Mouse (Mus musculus) midbrain, embryonic 14.5 days (tissue): ENCODE measurements at regions not wholly inside any gene's neighbourhood (a gene's known extent, or its start where the extent isn't known, plus 50 kb on each side); places are given as distances from the start of the nearest gene placed in this dataset.
A peak's percentile ranks its signal among the peaks of the same experiment; 100 is the strongest.

Experiments used
- ATAC-seq: fragments of 200-750 bp; cut with Nextera tagmentation; 2 replicates; pipeline ENCODE4 v1.8.0; 2017; ENCODE audit warnings: moderate number of reproducible peaks, moderate library complexity; ENCODE audit not compliant: low FRiP score, low TSS enrichment
- DNase-seq: peaks from one replicate; pipeline ENCODE4 v3.0.0-alpha.2; 2015
- H3K27ac ChIP-seq: fragments of 300-500 bp; sonication (generic); replicated peaks from 2 replicates; pipeline ENCODE4 v1.5.1; 2014; ENCODE audit warnings: mild to moderate bottlenecking, low read depth, low read length, moderate library complexity
- H3K27me3 ChIP-seq: fragments of 300-500 bp; sonication (generic); 2 replicates; pipeline ENCODE4 v1.6.1; 2014; ENCODE audit warnings: low read length, control low read depth, mixed read lengths; ENCODE audit not compliant: control insufficient read depth, insufficient read depth
- H3K36me3 ChIP-seq: fragments of 300-500 bp; sonication (generic); 2 replicates; pipeline ENCODE4 v1.6.1; 2014; ENCODE audit warnings: low read length, control low read depth; ENCODE audit not compliant: control insufficient read depth, insufficient read depth
- H3K4me1 ChIP-seq: fragments of 300-500 bp; sonication (generic); 2 replicates; pipeline ENCODE4 v1.6.1; 2014; ENCODE audit warnings: mild to moderate bottlenecking, antibody characterized with exemption, low read length, control low read depth; ENCODE audit not compliant: control insufficient read depth, insufficient read depth
- H3K4me2 ChIP-seq: fragments of 300-500 bp; sonication (generic); 2 replicates; pipeline ENCODE4 v1.6.1; 2014; ENCODE audit warnings: mild to moderate bottlenecking, low read length, moderate library complexity
- H3K4me3 ChIP-seq: fragments of 300-500 bp; sonication (generic); replicated peaks from 2 replicates; pipeline ENCODE4 v1.5.1; 2014; ENCODE audit warnings: low read depth, low read length
- H3K9ac ChIP-seq: fragments of 300-500 bp; sonication (generic); replicated peaks from 2 replicates; pipeline ENCODE4 v1.6.1; 2014; ENCODE audit warnings: mild to moderate bottlenecking, low read length, moderate library complexity
- H3K9me3 ChIP-seq: fragments of 300-500 bp; sonication (generic); 2 replicates; pipeline ENCODE4 v1.6.1; 2016; ENCODE audit warnings: low read length, control low read depth, mixed read lengths; ENCODE audit not compliant: control insufficient read depth
- WGBS: fragments of 180-500 bp; shearing (Covaris S2); extraction: QIAGEN DNeasy Blood & Tissue Kit; methylation state at CpG from one replicate; pipeline ENCODE4 v1.1.7; 2014; 5-methylcytosine and 5-hydroxymethylcytosine counted together

GRCm38 (mm10) chr13:53539797-53540196, 66.9 kb upstream of the Msx2 start:
- Histone ChIP-seq H3K4me1 (no peaks in the 10 kb centered on the region), H3K4me2 (no peak overlapping the region), H3K9me3 (no peaks in the 10 kb centered on the region), H3K36me3 (no peaks in the 10 kb centered on the region), H3K27ac (no peak overlapping the region), H3K27me3 (0 out of 2 replicates have a peak, but pooled peaks cover 2% of the 10 kb centered on the region), H3K4me3 (no peak overlapping the region), H3K9ac (no peak overlapping the region)
- DNase-seq, result no peak
- WGBS, result 88% methylated on average over 5 of the region's 5 CpGs
- ATAC-seq, result no peak

GRCm38 (mm10) chr13:53537937-53538336, 65.1 kb upstream of the Msx2 start:
- no peak for ATAC-seq
- no peak overlapping the region for H3K9ac ChIP-seq
- 91% methylated on average over 6 of the region's 6 CpGs for WGBS

GRCm38 (mm10) chr13:53535781-53536425, 63.0 kb upstream of the Msx2 start:
- H3K36me3 ChIP-seq, result no peaks in the 10 kb centered on the region
- no peaks in the 10 kb centered on the region for H3K4me1 ChIP-seq
- no peaks in the 10 kb centered on the region for H3K9me3 ChIP-seq
- H3K4me2 ChIP-seq, result no peak overlapping the region
- ATAC-seq (no peak), DNase-seq (no peak)
- 86% methylated on average over 10 of the region's 10 CpGs for WGBS
- no peaks in the 10 kb centered on the region for H3K27me3 ChIP-seq
- no peak overlapping the region for H3K4me3 ChIP-seq
- no peak overlapping the region for H3K9ac ChIP-seq
- H3K27ac ChIP-seq, result no peak overlapping the region

More at GRCm38 (mm10) chr13:53537937-53538336, 65.1 kb upstream of the Msx2 start:
- H3K27me3 ChIP-seq, result 0 out of 2 replicates have a peak, but pooled peaks cover 2% of the 10 kb centered on the region
- no peaks in the 10 kb centered on the region for H3K36me3 ChIP-seq
- no peak for DNase-seq
- H3K9me3 ChIP-seq, result no peaks in the 10 kb centered on the region
- no peaks in the 10 kb centered on the region for H3K4me1 ChIP-seq
- no peak overlapping the region for H3K27ac ChIP-seq
- no peak overlapping the region for H3K4me3 ChIP-seq
- no peak overlapping the region for H3K4me2 ChIP-seq

GRCm38 (mm10) chr13:53533738-53534137, 60.9 kb upstream of the Msx2 start:
- DNase-seq (no peak), ATAC-seq (no peak)
- Histone ChIP-seq H3K27ac (no peak overlapping the region), H3K9me3 (no peaks in the 10 kb centered on the region), H3K4me3 (no peak overlapping the region), H3K4me2 (no peak overlapping the region), H3K27me3 (no peaks in the 10 kb centered on the region), H3K4me1 (no peaks in the 10 kb centered on the region), H3K36me3 (no peaks in the 10 kb centered on the region), H3K9ac (no peak overlapping the region)
- 55% methylated on average over 8 of the region's 8 CpGs for WGBS

- no peak for ATAC-seq
- H3K27me3 ChIP-seq, result no peaks in the 10 kb centered on the region
Observed at GRCm38 (mm10) chr13:53526880-53527279, 54.0 kb upstream of the Msx2 start.

GRCm38 (mm10) chr13:53522807-53523206, 49.9 kb upstream of the Msx2 start:
- H3K27me3 ChIP-seq, result no peaks in the 10 kb centered on the region
- no peaks in the 10 kb centered on the region for H3K9me3 ChIP-seq
- H3K4me3 ChIP-seq, result no peak overlapping the region
- no peaks in the 10 kb centered on the region for H3K36me3 ChIP-seq
- DNase-seq (peak; percentile 50), ATAC-seq (no peak)
- H3K9ac ChIP-seq, result no peak overlapping the region
- H3K27ac ChIP-seq, result no peak overlapping the region
- H3K4me1 ChIP-seq, result peaks cover 14% of the 10 kb centered on the region
- 46% methylated on average over 5 of the region's 5 CpGs for WGBS
- H3K4me2 ChIP-seq, result no peak overlapping the region

More at GRCm38 (mm10) chr13:53526880-53527279, 54.0 kb upstream of the Msx2 start:
- Histone ChIP-seq H3K9me3 (no peaks in the 10 kb centered on the region), H3K9ac (no peak overlapping the region), H3K4me2 (no peak overlapping the region), H3K27ac (no peak overlapping the region), H3K36me3 (no peaks in the 10 kb centered on the region), H3K4me1 (no peaks in the 10 kb centered on the region), H3K4me3 (no peak overlapping the region)
- WGBS, result 87% methylated on average over 9 of the region's 9 CpGs
- no peak for DNase-seq
